Mouse (Mus musculus) hindbrain, embryonic 13.5 days (tissue): ENCODE results near the gene Dio3. TPM values are rescaled to one million over a fixed set of nuclear protein-coding genes. Genes with fewer than 3 reads are reported as not detected.
A peak's percentile ranks its signal among the peaks of the same experiment; 100 is the strongest.

Experiments
- microRNA-seq: library from miRNA; unstranded; fragments of <30 nt; microRNA quantifications from one replicate; pipeline ENCODE4, GENCODE M21; 2016
- polyA plus RNA-seq: library from polyadenylated mRNA; unstranded; fragments of >200 nt; fragmentation: Nextera tagmentation; extraction: Ambion mirVana; gene quantifications from 2 replicates; pipeline ENCODE4 v1.2.1, GENCODE M21; 2015

Dio3 gene
- polyA plus RNA-seq, 1 experiment from 2014 or later, result 2.6 TPM

Small RNA genes lying within 50 kb of the gene (microRNA-seq; reads per million reads assigned to microRNA genes)
- gene Mir1247, result 5.1 reads per million, percentile 15 among the genes with 10 or more reads in this experiment

Other genes starting within 250 kb of the Dio3 start
- 142 and 144 TPM in 2 replicates for gene Ppp2r5c, start 168.1 kb downstream of the Dio3 start, polyA plus RNA-seq